Mouse (Mus musculus) kidney, adult 2 months (tissue): ENCODE data around the gene Cacng6. TPM values are rescaled to one million over a fixed set of nuclear protein-coding genes. Genes with fewer than 3 reads are reported as not detected.

Source experiments
- DNase-seq: peaks from one replicate; pipeline ENCODE4 v3.0.0; 2021
- H3K27ac ChIP-seq: fragments of 200-500 bp; 2 replicates; pipeline ENCODE4 v1.5.1; 2012; ENCODE audit warnings: low read depth, low read length, control low read depth, inconsistent platforms; ENCODE audit not compliant: insufficient read depth
- H3K27me3 ChIP-seq: fragments of 200-500 bp; replicated peaks from 2 replicates; pipeline ENCODE4 v1.6.1; 2012; ENCODE audit warnings: mild to moderate bottlenecking, moderate library complexity, low read length, inconsistent platforms; ENCODE audit not compliant: control insufficient read depth, insufficient read depth
- H3K36me3 ChIP-seq: fragments of 200-500 bp; 2 replicates; pipeline ENCODE4 v1.6.1; 2012; ENCODE audit warnings: mild to moderate bottlenecking, moderate library complexity, low read length, inconsistent platforms; ENCODE audit not compliant: control insufficient read depth, insufficient read depth
- H3K4me1 ChIP-seq: fragments of 200-500 bp; 2 replicates; pipeline ENCODE4 v1.6.1; 2011; ENCODE audit warnings: low read length; ENCODE audit not compliant: control insufficient read depth, insufficient read depth
- H3K4me3 ChIP-seq: fragments of 200-500 bp; 2 replicates; pipeline ENCODE4 v1.5.1; 2011; ENCODE audit warnings: mild to moderate bottlenecking, low read depth, low read length, control low read depth; ENCODE audit not compliant: insufficient read depth
- CTCF ChIP-seq: fragments of 200-500 bp; conservative IDR thresholded peaks from 2 replicates; pipeline ENCODE4 v1.5.1; 2011; ENCODE audit warnings: low read depth, mild to moderate bottlenecking, control low read depth, low read length, moderate library complexity, mixed read lengths; ENCODE audit not compliant: insufficient read depth, insufficient read length
- POLR2A ChIP-seq: fragments of 200-500 bp; IDR thresholded peaks from one replicate; pipeline ENCODE4 v1.6.1; 2011; ENCODE audit warnings: low read depth, low read length, control low read depth
- WGBS: fragments of 180-500 bp; shearing (Covaris S2); methylation state at CpG from one replicate; pipeline ENCODE4 v1.1.7; 2018; 5-methylcytosine and 5-hydroxymethylcytosine counted together
- polyA plus RNA-seq: library from polyadenylated mRNA; depleted of rRNA; stranded (reverse); fragments of >200 nt; gene quantifications from 2 replicates; pipeline ENCODE4 v1.2.3, GENCODE M21; 2012; rRNA removed

Gene Cacng6
- polyA plus RNA-seq, 1 experiment, result 1.3 TPM

- no peaks in the 10 kb centered on the region for H3K4me1 ChIP-seq
- DNase-seq, result no peak
- TF ChIP-seq CTCF (no peak), POLR2A (no peak)
- no peaks in the 10 kb centered on the region for H3K36me3 ChIP-seq
- H3K27me3 ChIP-seq, result no peaks in the 10 kb centered on the region
- no peak overlapping the region for H3K27ac ChIP-seq
- H3K4me3 ChIP-seq, result no peak overlapping the region
- 50% methylated on average over 2 of the region's 2 CpGs for WGBS
Measured at GRCm38 (mm10) chr7:3468614-3469013, 44.6 kb downstream of the Cacng6 start.

DNA sequence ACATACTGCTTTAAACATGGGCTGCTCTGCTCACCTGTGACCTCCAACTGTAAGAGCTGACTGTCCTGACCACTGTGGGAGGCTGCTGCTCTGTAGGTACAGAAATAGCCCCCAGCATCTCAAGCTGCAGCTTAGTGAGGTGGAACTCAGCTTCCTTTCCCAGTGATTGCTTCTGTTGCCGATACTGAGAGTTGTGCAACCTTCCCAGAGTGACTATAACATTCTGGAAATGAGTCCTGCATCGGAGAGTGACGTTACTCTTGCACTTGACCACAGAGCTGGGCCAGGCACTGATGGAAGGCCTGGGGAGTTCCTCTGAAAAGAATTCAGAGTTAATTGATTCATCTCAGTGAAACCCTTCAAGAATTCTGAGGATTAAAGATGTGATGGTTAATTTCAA is 48.8 kb downstream of the Cacng6 start:
- DNase-seq, result no peak
- H3K36me3 ChIP-seq, result no peaks in the 10 kb centered on the region
- no peak overlapping the region for H3K4me3 ChIP-seq
- WGBS, result 53% methylated on average over 3 of the region's 3 CpGs
- no peak for TF ChIP-seq CTCF
- no peak for TF ChIP-seq POLR2A
- H3K27me3 ChIP-seq, result no peaks in the 10 kb centered on the region
- H3K4me1 ChIP-seq, result no peaks in the 10 kb centered on the region
- no peak overlapping the region for H3K27ac ChIP-seq

DNA sequence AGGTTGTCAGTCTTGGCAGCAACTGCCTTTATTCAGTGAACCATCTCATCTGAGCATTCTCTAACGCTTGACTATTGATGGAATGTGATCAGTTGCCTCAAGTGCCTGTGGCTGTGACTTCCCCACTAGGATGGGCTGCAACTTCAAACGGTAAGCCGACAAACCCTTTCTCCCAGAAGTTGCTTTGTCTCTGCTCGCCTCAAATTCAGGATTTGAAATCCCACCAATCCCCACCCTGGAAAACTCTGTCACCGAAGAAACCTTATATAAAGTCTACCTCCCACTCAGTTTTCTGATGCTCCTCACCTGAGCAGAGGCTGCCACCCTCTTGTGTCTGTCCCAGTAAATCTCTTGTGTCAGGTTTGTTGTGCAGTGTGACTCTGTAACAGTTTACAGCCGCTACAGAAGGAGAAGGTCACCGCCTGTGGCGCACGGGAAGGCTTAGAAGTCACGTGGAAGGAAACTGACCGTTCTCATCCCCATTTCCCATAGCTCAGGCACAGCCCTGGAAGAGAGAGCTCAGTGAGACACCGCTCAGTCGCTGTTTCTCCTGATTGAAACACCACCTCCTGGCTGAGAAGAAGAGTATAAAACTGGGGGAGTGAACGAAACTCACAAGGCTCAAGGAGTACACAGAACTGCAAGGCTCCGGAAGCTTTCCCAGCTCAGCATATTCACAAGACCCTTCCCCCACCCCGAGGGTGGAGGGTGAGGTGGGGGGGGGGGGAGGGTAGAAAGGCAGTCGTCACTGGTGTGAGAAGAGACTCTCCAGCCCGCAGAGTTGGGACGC is 50.5 kb downstream of the Cacng6 start:
- DNase-seq, result no peak
- 11% methylated on average over 19 of the region's 19 CpGs for WGBS
- Histone ChIP-seq H3K4me1 (no peaks in the 10 kb centered on the region), H3K36me3 (no peaks in the 10 kb centered on the region), H3K27ac (no peak overlapping the region), H3K27me3 (no peaks in the 10 kb centered on the region), H3K4me3 (no peak overlapping the region)
- TF ChIP-seq POLR2A (no peak), CTCF (no peak)

- WGBS, result 48% methylated on average over 5 of the region's 5 CpGs
- no peak for DNase-seq
- Histone ChIP-seq H3K27me3 (no peaks in the 10 kb centered on the region), H3K36me3 (no peaks in the 10 kb centered on the region), H3K4me1 (no peaks in the 10 kb centered on the region), H3K27ac (no peak overlapping the region), H3K4me3 (no peak overlapping the region)
- TF ChIP-seq POLR2A, result no peak
- TF ChIP-seq CTCF, result no peak
Measured at GRCm38 (mm10) chr7:3476728-3477127, 52.7 kb downstream of the Cacng6 start.

- TF ChIP-seq CTCF (no peak), POLR2A (no peak)
- WGBS, result 85% methylated on average over 6 of the region's 6 CpGs
- H3K36me3 ChIP-seq, result no peaks in the 10 kb centered on the region
- H3K4me3 ChIP-seq, result no peak overlapping the region
- no peak overlapping the region for H3K27ac ChIP-seq
- H3K27me3 ChIP-seq, result no peaks in the 10 kb centered on the region; the same call in 1 of the 2 replicates
- DNase-seq, result no peak
- no peaks in the 10 kb centered on the region for H3K4me1 ChIP-seq
Measured at GRCm38 (mm10) chr7:3481948-3482608, 58.1 kb downstream of the Cacng6 start.

Other genes with a start within 250 kb of the Cacng6 start
- gene Nlrp12, start 174.5 kb upstream of the Cacng6 start, polyA plus RNA-seq, result 0.02 TPM in 1 of 2 replicates, not detected in the other
- gene Myadm, start 135.1 kb upstream of the Cacng6 start, polyA plus RNA-seq, result 111 and 114 TPM in 2 replicates
- 0.44 and 0.77 TPM in 2 replicates for gene Prkcg, start 135.0 kb upstream of the Cacng6 start, polyA plus RNA-seq
- gene Cacng7, start 91.2 kb upstream of the Cacng6 start, polyA plus RNA-seq, result 3.4 and 4.4 TPM in 2 replicates
- 0.11 TPM in 1 of 2 replicates, not detected in the other for gene Cacng8, start 33.5 kb upstream of the Cacng6 start, polyA plus RNA-seq
- 2.9 and 3.7 TPM in 2 replicates for gene Tarm1, start 78.4 kb downstream of the Cacng6 start, polyA plus RNA-seq
- gene Oscar, start 192.0 kb downstream of the Cacng6 start, polyA plus RNA-seq, result 0.19 and 0.26 TPM in 2 replicates
- 722 and 885 TPM in 2 replicates for gene Ndufa3, start 193.2 kb downstream of the Cacng6 start, polyA plus RNA-seq
- 7.6 and 9.9 TPM in 2 replicates for gene Tfpt, start 205.7 kb downstream of the Cacng6 start, polyA plus RNA-seq
- gene Prpf31, start 205.8 kb downstream of the Cacng6 start, polyA plus RNA-seq, result 21.3 and 24.1 TPM in 2 replicates
- gene Cnot3, start 221.1 kb downstream of the Cacng6 start, polyA plus RNA-seq, result 41.9 and 45.0 TPM in 2 replicates
- gene Leng1, start 241.6 kb downstream of the Cacng6 start, polyA plus RNA-seq, result 5.5 and 6.8 TPM in 2 replicates